Mouse (Mus musculus): Measurements from ENCODE around the gene Sh3rf3. TPM values are rescaled to one million over a fixed set of nuclear protein-coding genes. Genes with fewer than 3 reads are reported as not detected.

Gene Sh3rf3
- total RNA-seq, 2 experiments from 2014 or later, result 99.5 to 101 TPM

- intact Hi-C loops (cut with DNase I), result no loop called here
- peak; percentile 45 for DNase-seq
Observed at GRCm38 (mm10) chr10:58848127-58848526, 35.0 kb downstream of the Sh3rf3 start.

GRCm38 (mm10) chr10:58848536-58848935, 35.4 kb downstream of the Sh3rf3 start:
- DNase-seq, result no peak
- intact Hi-C loops (cut with DNase I), result no loop called here

GRCm38 (mm10) chr10:58854548-58855198, 41.5 kb downstream of the Sh3rf3 start:
- DNase-seq, result no peak
- intact Hi-C loops (cut with DNase I), result no loop called here

DNA sequence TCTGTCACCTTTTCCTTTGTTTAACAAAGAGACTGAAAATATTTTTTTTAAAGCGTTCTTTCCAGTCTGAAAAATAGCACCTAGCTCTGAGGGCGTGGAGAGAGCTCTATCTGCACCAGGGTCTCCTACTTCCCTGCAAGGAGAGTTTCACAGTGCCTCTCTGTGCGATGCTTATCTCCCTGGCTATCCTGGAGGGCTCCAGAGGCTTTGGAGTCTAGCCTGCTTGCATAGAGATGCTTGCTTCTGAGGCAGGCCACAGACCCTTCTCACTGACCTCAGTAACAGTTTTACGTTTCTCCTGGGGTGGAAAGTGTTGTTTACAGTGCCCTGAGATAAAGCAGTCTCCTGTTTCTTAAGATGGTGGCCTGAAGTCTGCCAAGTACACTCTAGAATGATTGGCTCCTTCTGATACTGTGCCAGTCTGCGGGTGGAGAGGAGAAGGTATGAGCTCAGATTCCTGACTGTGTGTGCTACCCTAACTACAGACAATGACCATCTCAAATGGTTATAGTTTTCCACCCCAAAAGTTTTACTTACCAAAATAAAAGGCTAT, 42.1 kb downstream of the Sh3rf3 start:
- intact Hi-C loops (cut with DNase I), result no loop called here
- DNase-seq, result no peak

- DNase-seq, result no peak
- intact Hi-C loops (cut with DNase I), result no loop called here
Observed at GRCm38 (mm10) chr10:58855814-58856213, 42.7 kb downstream of the Sh3rf3 start.

DNA sequence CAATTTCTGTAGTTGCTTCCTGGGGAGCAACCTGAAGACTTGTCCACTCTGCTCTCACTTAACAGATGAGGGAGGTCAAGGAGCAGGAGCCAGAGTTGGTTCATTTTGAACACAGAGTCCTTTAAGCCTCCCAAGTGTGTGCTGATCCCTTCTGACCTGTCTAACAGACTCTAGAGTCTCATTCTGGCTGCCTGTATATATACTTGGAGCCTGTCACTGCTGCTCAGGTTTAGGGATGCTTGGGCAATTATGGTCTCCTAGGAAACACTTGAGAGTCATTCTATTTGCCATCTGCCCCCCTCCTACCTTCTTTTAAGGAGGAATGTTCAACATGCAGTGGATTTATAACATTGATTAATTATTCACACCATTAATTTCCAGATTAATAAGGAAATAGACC, 43.6 kb downstream of the Sh3rf3 start:
- intact Hi-C loops (cut with DNase I), result no loop called here
- DNase-seq, result no peak

DNA sequence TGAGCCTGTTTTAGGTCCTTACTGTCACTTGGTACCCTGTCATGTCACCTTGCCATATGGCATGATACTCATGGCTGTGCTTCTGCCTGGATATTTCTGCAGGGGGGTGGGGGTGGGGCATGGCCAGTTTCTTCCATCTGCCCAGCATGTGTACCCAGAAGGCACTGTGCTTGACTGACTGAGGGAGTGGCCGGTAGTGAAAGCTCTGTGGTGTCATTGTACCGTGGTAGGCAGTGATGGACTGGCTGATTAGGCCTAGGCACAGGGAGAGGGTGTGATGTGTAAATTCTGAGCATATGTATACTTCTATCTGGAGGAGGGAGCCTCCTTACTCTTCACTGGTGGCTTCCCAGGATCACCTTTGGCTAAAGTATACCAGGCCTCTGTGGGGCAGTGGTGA, 51.6 kb downstream of the Sh3rf3 start:
- DNase-seq, result no peak
- intact Hi-C loops (cut with DNase I), result no loop called here

DNA sequence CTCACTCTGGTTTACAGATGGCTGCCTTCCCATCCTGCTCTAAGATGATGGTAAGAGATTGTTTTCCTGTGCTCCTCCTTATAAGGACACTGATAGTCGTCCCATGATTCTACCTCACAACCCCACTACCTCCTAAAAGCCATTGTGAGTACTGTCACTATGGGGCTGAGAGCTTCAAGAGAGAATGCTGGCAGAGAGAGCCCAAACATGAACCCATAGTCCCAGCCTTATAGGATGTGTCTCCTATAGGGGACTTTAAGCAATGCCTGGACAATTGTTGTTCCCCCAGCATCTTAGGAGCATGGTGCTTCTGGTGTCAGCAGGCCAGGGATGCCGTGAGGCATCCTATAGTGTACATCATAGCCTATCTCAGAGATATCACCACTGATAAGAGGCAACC, 54.4 kb downstream of the Sh3rf3 start:
- DNase-seq, result no peak
- intact Hi-C loops (cut with DNase I), result no loop called here

GRCm38 (mm10) chr10:58869836-58870235, 56.7 kb downstream of the Sh3rf3 start:
- intact Hi-C loops (cut with DNase I), result no loop called here
- no peak for DNase-seq

DNA sequence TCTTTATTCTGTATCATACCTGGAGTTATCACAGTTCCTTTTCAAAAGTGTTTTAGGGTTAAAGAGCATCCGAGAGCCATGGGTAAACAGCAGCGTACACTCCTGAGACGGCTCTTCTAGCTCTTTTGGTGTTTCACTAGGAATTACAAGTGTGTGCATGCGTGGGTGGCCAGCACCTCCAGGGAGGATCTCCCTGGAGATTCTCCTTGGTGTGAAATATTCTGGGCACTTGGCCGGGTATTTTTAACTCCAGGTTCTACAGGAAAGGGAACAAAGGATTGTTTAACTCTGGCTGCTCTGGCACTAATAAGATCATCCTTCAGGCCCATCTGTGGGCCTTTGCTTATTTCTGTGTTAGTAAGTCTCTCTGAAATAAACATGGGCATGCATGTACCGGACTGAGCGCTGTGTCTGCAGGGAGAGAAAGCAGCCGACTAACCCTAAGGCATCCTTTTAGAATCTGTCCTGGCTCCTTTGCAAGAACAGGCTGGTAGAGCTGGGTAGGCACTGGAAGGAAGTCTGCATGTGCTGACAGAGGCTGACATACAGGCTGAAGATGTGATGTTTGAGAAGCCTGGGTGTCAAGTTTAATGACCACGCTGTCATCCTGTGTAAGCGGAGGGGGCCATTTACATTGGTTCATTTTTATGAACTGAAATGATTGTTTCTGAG, 58.1 kb downstream of the Sh3rf3 start:
- intact Hi-C loops (cut with DNase I), result no loop called here
- no peak for DNase-seq

- no peak for DNase-seq
- intact Hi-C loops (cut with DNase I), result no loop called here
Observed at GRCm38 (mm10) chr10:58871821-58872577, 58.8 kb downstream of the Sh3rf3 start.

DNA sequence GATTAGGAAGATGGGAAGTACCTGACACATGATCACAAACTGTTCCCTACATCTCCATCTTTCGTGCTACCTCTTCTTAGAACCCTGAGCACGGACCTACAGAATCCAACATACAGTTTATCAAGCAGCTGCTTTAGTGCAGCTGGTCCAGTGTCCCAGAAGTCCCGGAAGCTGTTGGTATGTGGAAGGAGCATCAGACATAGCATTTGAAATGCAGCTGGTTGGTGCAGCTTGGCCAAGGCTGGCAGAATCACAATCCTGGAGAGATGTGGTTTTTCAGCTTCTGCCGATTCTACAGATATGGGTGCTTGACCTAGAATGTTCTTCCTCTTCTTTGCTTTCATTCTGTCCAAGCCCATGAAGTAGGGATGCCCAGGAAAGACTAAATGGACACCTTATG, 64.7 kb downstream of the Sh3rf3 start:
- intact Hi-C loops (cut with DNase I), result no loop called here

DNA sequence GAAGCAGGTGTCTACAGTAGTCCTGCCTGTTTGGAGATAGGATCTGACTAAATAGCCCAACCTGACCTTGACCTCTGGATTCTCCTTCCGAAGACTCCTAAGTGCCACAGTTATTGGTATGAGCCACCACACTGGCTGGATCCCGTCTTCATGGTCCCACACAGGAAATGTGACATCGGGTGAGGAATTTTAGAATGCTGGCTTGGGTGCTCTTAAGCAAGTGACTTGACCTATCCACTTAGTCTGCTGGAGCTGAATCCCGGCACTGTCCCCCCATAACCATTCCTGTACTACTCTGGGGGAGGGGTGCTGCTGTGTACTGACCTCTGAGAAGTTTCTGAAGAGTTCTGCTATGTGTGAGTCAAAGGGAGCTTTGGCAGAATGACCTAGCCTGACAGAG, 65.5 kb downstream of the Sh3rf3 start:
- no peak for DNase-seq
- intact Hi-C loops (cut with DNase I), result no loop called here

More for the DNA sequence above, 64.7 kb downstream of the Sh3rf3 start:
- no peak for DNase-seq

DNA sequence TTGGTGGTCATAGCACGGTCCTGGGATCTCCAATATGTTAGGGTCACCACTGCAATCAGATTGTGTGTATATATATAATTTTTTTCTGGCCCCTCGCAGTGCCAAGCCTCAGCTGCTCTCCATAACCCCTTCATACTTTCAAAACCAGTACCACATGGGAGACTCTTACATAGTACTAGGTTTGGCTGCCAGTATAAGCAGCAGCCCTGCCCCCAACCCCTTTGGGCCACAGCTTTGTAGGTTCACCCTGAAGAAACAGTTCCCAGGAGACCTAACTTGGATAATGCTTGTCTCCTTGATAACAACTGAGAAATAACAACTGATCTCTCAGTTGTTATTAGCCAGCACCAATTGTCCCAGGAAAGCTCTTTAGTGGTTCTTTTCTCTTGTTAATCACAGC, 69.6 kb downstream of the Sh3rf3 start:
- DNase-seq, result no peak
- intact Hi-C loops (cut with DNase I), result no loop called here

- intact Hi-C loops (cut with DNase I), result no loop called here
Observed at GRCm38 (mm10) chr10:58885351-58885750, 72.2 kb downstream of the Sh3rf3 start.

DNA sequence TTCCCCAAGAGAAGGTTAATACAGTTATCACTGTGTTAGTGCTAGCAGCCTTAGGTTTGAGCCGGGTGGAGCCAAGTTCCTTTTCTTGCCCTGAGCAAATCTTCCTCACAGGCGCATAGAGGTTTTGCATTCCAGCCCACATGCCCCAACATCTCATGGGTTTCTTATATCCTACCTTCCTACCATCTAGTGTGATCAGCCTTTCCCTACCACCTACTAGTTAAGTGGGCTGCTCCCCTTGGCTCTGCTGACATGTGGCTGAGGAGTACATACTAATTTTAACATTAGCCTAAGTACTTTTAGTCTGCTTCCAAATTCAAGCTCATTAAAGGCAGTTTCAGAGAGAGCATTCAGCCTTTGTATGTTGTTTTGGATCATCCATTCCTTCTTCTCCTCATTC, 72.7 kb downstream of the Sh3rf3 start:
- intact Hi-C loops (cut with DNase I), result no loop called here
- DNase-seq, result no peak

More at GRCm38 (mm10) chr10:58885351-58885750, 72.2 kb downstream of the Sh3rf3 start:
- DNase-seq, result no peak

DNA sequence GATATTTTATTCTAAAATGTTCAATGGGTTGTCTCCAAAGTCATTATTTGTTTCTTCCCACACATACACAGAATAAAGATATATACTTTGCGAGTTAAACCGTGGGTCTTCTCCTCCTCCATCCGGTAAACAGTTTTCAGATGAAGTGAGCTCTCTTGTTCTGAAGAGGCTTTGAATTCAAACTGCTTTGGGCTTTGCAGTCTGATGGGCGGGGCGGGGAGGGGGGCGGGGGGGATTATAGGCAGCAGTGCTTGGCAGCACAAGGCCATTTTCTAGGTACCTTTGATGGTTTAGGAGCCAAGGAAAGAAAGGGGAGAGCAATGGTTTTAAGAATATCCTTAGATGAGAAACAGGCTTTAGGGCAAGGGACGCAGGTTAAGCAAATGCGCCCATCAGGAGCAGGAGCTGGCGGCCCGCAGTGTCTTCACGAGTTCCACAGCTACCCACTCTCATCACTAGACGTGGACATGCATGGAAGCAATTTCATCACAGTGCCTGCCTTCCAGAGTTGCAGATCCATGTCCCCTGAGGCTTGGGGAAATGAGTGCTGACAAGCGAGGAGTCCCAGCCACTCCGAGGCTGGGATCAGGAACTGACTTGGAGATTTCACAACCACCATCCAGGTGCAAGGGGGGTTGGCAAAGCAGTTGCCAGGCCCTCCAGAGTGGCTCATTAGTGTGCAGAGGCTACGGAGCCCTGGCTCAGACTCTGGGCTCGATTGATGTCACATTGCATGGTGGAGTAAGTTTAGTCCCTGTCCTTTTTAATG, 77.7 kb downstream of the Sh3rf3 start:
- intact Hi-C loops (cut with DNase I), result no loop called here
- no peak for DNase-seq

DNA sequence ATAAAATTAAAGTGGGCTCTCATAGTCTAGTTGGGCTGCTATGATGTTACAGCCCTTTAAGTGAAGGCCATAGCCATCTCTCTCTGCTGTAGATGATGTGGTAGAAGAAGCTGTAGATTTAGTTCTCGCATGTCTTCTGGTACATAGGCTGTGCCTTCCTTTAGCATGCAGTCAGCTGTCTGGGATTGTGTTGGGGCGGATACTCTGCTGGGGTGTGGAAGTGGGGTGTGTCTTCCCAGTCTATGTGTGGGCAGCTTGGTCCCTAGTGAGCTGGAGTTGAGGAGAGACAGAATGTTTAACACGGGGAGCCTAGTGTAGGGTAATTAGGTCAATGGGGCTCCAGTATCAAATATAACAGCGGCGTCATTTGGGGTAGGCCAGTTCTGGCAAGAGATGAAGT, 82.3 kb downstream of the Sh3rf3 start:
- DNase-seq, result no peak
- intact Hi-C loops (cut with DNase I), result no loop called here

- intact Hi-C loops (cut with DNase I), result no loop called here
- no peak for DNase-seq
Observed at GRCm38 (mm10) chr10:58897009-58897543, 83.9 kb downstream of the Sh3rf3 start.

GRCm38 (mm10) chr10:58905253-58905652, 92.1 kb downstream of the Sh3rf3 start:
- intact Hi-C loops (cut with DNase I), result loop anchor here (5.0 kb wide), 1 partner anchor 93 kb away; the partner anchor contains the start of gene Sh3rf3

More at GRCm38 (mm10) chr10:58905253-58905652, 92.1 kb downstream of the Sh3rf3 start:
- no peak for DNase-seq

All from left cerebral cortex, postnatal 4 days (tissue).